Mouse (Mus musculus): ENCODE measurements around the gene Slc13a2.

DNA sequence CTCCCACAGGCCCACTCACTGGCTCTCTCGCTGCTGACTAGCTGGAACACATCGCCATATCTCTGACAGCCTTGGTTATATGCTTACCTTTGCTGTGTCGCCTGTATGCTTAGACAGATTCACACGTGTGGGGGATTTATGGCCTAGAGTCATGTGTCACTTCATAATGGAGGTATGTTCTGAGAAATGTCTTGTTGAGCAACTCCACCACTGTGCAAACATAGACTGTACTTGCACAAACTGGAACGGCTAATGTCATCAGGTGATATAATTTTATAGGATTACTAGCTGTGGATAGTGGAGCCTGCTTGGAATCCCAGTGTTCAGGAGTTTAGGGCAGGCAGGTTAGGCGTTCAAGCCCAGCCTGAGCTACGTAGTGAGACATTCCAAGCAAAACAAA lies 15.2 kb upstream of the Slc13a2 start:
- TF ChIP-seq GATA1 (IDR thresholded peaks at IDR 0.05; ENCODE audit: borderline replicate concordance, low read length) (no peak), FLI1 (IDR thresholded peaks at IDR 0.05; ENCODE audit: low read length) (no peak)

Data from megakaryocyte, embryonic 14.5 days (primary cell).